Mouse (Mus musculus): ENCODE results near the gene Pacsin2. TPM values are rescaled to one million over a fixed set of nuclear protein-coding genes. Genes with fewer than 3 reads are reported as not detected.
A peak's percentile ranks its signal among the peaks of the same experiment; 100 is the strongest.

Pacsin2 gene
- total RNA-seq, 2 experiments from 2014 or later = 75.8 to 77.4 TPM

DNA sequence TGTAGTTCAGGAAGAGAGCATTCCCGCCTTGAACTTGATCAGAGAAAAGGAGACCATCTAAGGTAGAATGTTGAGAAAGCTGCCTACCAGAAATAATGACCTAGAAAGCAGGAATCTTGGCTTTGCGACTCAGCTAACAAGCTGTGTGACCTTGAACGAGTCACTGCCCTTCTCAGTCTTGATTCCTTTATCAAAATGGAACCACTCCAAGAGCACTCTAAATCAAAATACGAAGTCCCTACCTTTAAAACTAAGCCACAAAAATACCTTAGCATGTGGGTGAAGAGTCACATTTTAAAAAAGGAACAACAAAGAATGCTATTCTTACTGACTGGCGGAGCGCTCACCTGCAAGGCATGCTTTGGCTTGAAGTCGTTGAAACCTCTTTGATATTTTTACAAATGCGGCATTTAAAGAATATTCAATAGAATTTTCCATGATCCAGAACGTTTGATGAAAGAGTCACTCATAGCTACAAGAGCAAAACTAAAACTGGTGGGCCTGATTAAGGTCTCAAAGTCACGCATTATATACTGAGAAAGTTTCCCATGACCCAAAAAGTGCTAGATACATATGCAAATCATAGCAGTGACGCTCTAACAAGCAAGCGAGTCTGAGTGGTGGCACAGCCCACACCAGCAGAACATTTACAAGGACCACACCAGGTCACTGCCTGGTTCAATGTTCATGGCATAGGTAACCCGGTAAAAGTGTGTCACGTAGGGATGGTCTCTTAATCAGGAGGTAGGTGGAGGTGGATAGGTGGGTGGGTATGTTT, 33.2 kb downstream of the Pacsin2 start:
- DNase-seq (ENCODE audit: low spot score in 2 of 2) = no peak
- intact Hi-C loops (cut with DNase I) = no loop called here

DNA sequence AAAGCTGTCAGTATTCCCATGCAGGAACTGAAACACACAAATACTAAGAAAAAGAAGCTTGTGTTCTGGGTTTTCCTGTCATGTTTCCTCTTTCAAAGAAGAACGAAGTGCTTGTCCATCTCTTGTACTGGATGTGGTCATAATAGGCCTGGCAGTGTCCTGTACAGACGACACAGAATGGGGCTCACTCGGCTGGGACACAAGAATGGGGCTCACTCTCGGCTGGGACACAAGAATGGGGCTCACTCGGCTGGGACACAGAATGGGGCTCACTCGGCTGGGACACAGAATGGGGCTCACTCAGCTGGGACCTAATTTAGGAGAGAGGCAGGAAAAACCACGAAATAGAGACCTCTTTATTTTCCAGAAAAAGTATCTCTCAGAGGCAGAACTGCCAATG, 34.0 kb downstream of the Pacsin2 start:
- no peak for DNase-seq (ENCODE audit: low spot score in 2 of 2)
- intact Hi-C loops (cut with DNase I) = no loop called here

DNA sequence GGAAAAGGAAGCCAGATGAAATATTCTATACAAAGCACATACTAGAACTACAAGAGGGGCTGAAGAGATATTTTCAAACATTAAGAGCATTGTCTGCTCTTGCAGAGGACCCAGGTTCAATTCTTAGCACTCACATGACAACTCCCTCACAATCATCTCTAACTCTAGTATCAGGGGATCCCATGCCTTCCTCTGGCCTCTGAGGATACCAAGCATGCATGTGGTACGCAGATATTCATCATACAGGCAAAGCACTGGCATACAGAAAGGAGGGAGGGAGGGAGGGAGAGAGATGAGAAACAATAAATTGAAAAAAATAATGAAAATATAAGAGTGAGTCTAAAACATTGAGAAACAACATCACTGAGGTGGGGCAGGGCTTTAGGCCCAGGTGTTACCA, 35.8 kb downstream of the Pacsin2 start:
- intact Hi-C loops (cut with DNase I) = no loop called here
- DNase-seq (ENCODE audit: low spot score in 2 of 2) = no peak

DNA sequence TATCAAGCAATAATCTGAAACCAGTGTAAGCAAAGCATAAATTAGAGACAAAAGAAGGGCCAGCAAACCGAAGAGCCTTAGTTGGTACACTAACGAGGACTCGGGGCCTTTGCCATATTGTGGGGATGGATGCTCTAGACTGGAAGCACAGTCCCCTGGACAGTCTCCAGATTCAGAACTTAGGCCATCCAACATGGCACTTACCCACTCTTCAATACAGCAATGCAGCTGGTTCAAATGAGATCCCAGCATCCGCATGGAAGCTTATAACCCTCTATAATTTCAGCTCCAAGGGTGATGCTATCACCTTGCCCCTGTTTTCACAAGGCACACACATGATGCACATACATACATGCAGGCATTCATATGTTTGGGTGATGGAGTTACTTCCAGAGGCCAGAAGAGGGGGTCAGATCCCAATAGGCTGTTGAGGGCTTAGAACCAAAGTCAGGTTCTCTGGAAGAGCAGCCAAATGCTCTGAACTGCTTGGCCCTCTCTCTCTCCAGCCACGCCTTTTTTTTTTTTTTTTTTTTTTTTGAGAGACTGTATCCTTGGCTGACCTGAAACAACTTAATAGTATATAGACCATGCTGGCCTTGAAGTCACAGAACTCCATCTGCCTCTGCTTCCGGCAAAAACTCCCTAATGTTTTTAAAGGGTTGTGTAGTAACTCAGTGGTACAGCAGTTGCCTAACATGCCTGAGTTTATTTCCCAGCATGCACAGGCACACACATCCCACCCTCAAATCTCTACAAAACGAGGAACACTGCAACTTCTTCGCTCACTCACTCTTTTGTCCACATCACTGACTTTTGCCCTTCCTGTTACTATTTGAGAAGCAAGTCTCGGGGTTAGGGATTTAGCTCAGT, 36.9 kb downstream of the Pacsin2 start:
- no peak for DNase-seq (ENCODE audit: low spot score in 2 of 2)
- intact Hi-C loops (cut with DNase I) = no loop called here

GRCm38 (mm10) chr15:83425794-83426193, 38.6 kb downstream of the Pacsin2 start:
- intact Hi-C loops (cut with DNase I) = no loop called here
- no peak for DNase-seq (ENCODE audit: low spot score in 2 of 2)

DNA sequence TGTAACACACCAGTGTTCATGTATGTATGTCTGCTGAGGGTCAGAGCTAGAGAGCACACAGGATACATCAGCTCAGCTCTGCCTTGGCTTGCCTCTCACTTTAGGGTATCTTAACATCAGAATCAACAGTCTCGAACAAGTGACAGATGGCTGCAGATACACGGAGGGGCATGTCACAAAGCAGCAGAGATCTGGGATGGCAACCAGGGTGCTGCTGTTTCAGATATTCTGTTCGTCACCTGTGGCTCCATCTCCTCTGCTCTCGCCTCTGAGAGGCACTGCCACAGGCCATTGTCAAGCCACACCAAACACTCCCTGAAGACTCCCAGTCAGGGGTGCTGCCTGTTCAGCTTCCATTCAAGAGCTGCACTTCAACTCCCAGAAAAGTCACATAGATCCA, 39.1 kb downstream of the Pacsin2 start:
- DNase-seq (ENCODE audit: low spot score in 2 of 2) = no peak
- intact Hi-C loops (cut with DNase I) = no loop called here

GRCm38 (mm10) chr15:83423589-83424384, 40.6 kb downstream of the Pacsin2 start:
- DNase-seq (ENCODE audit: low spot score in 2 of 2) = no peak
- intact Hi-C loops (cut with DNase I) = no loop called here

DNA sequence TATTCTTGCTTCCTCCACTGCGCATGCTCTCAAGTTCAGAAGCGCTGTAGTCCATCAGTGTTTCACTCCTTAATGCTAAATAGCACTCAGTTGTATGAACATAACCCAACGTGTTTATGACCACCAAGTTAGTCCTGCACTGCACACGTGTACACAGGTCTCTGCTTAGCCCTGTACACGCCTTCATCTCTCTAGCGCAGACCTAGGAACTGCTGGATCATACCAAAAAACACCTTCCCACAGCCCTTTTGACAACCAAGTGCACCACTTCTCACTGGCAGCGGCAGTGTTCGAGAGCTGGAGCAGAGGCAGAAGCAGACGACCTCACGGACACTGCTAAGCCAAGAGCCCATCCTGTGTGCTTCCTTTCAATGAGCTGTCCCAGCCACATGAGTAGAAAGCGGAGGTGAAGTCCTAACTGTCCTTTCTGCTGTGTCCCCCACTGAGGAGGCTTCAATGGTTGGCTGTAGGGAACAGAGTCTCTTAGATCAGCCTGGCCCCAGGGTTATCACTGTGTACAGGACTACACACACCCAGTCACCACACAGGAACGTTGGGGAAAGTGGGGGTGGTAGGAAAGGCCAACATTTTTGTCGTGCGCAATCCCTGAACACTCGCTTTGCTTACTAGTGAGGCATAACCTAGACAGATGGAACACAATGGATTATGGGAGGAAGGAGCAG, 42.0 kb downstream of the Pacsin2 start:
- no peak for DNase-seq (ENCODE audit: low spot score in 2 of 2)
- intact Hi-C loops (cut with DNase I) = no loop called here

DNA sequence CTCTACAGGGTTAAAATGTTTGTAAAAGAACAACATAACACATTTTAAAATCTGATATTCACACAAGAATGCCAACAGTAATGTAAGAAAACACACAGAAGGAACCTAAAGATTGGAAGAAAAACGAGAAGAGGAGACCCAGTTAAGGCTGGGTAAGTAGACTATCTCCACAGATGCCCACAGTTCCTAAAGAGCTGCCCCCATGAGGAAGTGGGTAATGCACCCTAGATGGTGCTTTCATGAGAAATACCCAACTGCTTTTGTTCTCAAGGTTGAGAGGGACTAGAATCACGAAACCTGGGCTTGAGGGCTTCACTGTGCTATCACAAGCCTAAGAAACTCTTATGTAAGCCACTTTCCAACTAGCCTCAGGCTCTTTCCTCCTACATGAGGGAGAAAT, 44.8 kb downstream of the Pacsin2 start:
- intact Hi-C loops (cut with DNase I) = no loop called here
- DNase-seq (ENCODE audit: low spot score in 2 of 2) = no peak

DNA sequence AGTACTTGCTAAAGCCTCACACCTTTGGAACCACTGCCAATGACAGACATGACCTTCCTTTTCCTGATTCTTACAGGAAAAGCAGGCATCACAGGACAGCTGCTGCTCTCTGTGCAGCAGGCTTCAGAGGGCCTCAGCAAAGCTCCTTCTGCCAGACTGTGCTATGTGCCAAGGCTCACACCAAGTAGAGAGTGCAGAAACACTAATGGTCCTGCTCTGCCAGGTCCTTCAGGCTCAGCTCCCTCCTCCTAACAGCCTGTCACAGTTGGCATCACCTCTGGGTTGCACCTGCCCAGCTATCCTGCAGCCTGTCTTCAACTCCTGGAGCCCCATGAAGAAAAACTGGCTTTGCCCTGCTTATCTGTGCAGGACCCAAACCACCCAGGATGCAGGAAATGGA, 45.7 kb downstream of the Pacsin2 start:
- intact Hi-C loops (cut with DNase I) = no loop called here
- DNase-seq (ENCODE audit: low spot score in 2 of 2) = no peak

- intact Hi-C loops (cut with DNase I) = no loop called here
- no peak for DNase-seq (ENCODE audit: low spot score in 2 of 2)
These were observed 46.5 kb downstream of the Pacsin2 start for GRCm38 (mm10) chr15:83417916-83418315.

- DNase-seq (ENCODE audit: low spot score in 2 of 2) = peak; percentile 66 to 84
- intact Hi-C loops (cut with DNase I) = no loop called here
These were observed 47.0 kb downstream of the Pacsin2 start for GRCm38 (mm10) chr15:83417407-83417806.

- intact Hi-C loops (cut with DNase I) = no loop called here
- no peak for DNase-seq (ENCODE audit: low spot score in 2 of 2)
These were observed 49.0 kb downstream of the Pacsin2 start for GRCm38 (mm10) chr15:83415391-83415790.

- intact Hi-C loops (cut with DNase I) = loop anchor here (5.0 kb wide), 1 partner anchor 36 kb away; no protein-coding TSS in a partner anchor
- no peak for DNase-seq (ENCODE audit: low spot score in 2 of 2)
These were observed 52.8 kb downstream of the Pacsin2 start for GRCm38 (mm10) chr15:83411616-83412015.

GRCm38 (mm10) chr15:83410735-83411134, 53.7 kb downstream of the Pacsin2 start:
- intact Hi-C loops (cut with DNase I) = loop anchor here (5.0 kb wide), 1 partner anchor 37 kb away; no protein-coding TSS in a partner anchor
- no peak for DNase-seq (ENCODE audit: low spot score in 2 of 2)

DNA sequence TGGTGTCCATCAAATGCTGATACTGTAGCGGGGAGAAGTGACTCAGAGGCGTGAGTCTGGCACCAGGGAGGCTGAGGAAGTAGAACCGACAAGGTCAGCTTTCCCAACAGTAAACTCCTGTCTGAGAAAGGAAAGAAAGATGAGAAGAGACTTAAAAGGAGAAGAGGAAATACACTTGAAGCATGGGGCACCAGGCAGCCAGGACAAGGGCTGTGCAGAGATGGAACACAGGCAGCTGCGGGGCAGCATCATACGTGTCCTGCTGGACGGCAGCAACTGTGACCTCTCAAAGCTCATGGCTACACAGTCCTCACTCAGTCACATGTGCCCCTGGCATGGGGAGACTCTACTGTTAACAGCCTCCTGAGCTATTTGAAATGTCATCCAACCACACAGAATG, 54.1 kb downstream of the Pacsin2 start:
- intact Hi-C loops (cut with DNase I) = loop anchor here (5.0 kb wide), 1 partner anchor 37 kb away; no protein-coding TSS in a partner anchor
- DNase-seq (ENCODE audit: low spot score in 2 of 2) = no peak

GRCm38 (mm10) chr15:83408692-83409442, 55.5 kb downstream of the Pacsin2 start:
- peak in 1 of 2 experiments; percentile 28 for DNase-seq (ENCODE audit: low spot score in 2 of 2)
- intact Hi-C loops (cut with DNase I) = no loop called here

- DNase-seq (ENCODE audit: low spot score in 2 of 2) = no peak
- intact Hi-C loops (cut with DNase I) = no loop called here
These were observed 56.2 kb downstream of the Pacsin2 start for GRCm38 (mm10) chr15:83408216-83408615.
